Mouse (Mus musculus) splenic B cell, adult 2 months (primary cell): Measurements from ENCODE around the gene Antxr2.

Experiments
- DNase-seq: peaks from one replicate; pipeline ENCODE4 v3.0.0-alpha.2; 2011; ENCODE audit warnings: low read depth, low spot score
- H3K27me3 ChIP-seq: 2 replicates; pipeline ENCODE4 v1.6.1; 2012; ENCODE audit warnings: mild to moderate bottlenecking, low read length, moderate library complexity, mixed read lengths; ENCODE audit not compliant: control insufficient read depth, poor library complexity, insufficient read depth, severe bottlenecking
- H3K36me3 ChIP-seq: 2 replicates; pipeline ENCODE4 v1.6.1; 2012; ENCODE audit warnings: mild to moderate bottlenecking, low read length, moderate library complexity, mixed read lengths; ENCODE audit not compliant: control insufficient read depth, poor library complexity, insufficient read depth, severe bottlenecking

Antxr2 gene

DNA sequence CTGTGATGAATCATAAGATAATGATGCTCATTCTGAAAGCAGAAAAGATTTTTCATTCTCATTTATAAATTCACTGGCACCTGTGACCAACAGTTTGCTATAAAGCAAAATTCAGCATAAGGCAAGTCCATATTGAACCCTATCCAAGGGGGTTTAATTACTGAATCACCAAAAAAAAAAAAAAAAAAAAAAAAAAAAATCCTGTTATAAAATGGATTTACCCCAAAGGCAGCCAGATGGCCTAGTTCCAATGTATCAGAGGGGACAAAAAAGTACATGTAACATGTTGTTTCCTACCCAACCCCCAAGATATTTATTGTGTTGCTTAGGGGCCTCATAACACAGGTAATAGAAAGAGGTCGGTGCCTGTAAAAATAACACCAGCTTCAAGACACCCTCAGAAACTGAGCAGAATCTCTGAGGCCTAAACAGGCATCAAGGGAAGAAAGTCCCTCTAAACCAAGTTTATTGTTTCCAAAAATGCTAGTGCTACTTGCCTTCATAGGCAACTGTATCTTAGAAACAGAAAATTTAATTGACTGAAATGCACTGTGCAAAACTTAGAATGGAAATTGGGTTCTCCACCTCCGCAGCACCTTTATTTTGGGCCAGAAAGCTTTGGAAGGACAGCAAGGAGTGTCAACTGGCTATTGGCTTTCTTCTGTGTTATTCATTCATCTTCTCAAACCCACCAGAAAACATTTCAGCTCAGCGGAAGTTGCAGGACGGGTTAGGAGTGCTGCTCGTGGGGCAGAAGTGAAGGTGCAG is 178.7 kb downstream of the Antxr2 start:
- no peaks in the 10 kb centered on the region for H3K36me3 ChIP-seq
- H3K27me3 ChIP-seq: no peaks in the 10 kb centered on the region
- DNase-seq: no peak

DNA sequence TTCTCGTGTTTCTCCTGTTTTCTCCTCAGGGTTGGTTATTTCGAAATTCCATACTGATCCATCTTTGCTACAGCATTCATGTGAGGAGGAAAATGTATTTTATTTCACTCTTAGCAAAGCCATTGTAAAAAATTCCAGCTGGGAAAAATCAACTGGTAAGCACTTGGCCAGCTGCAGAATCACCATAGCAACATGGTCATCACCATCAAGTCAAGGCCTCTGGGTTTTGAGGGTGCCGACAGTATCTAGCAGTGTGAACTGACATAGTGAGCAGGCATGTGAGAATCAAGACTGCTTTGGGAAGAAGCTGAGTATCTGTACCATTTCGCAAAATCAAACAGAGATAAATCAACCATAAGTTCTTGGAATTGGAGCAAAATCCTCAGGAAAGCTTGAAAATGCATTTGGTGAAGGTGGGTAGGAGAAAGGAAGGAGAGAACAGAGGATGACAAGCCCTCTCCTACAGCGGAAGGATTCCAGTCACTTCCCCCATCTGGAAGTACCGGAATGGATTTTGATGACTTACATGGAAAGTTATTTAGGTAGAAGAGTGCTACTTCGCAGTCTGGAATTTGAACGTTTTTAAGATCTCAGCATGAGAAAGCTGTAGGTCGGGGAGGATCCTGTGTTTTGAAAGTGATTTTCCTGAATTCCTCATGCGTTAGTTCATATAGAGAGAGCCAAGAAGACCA is 183.5 kb downstream of the Antxr2 start:
- Histone ChIP-seq H3K27me3 (no peaks in the 10 kb centered on the region), H3K36me3 (no peaks in the 10 kb centered on the region)
- no peak for DNase-seq

DNA sequence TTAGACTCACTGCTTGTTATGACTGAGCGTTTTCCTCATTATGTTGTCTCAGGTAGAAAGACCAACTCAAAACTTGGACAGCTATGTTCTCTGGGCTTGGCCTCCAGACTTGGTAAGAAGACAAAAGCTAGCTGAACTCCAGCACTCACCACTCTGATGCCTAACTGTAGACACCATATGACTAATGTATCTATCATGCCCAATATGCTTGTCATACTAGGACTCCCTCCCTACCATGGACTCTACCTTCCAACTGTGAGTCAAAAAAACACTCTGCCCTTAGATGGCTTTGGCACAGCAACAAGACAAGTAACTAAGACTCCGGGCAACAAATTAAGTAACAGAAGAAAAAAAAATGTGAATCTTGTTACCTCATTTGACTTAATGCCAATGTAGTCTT is 184.3 kb downstream of the Antxr2 start:
- H3K27me3 ChIP-seq: no peaks in the 10 kb centered on the region
- no peaks in the 10 kb centered on the region for H3K36me3 ChIP-seq
- DNase-seq: no peak

DNA sequence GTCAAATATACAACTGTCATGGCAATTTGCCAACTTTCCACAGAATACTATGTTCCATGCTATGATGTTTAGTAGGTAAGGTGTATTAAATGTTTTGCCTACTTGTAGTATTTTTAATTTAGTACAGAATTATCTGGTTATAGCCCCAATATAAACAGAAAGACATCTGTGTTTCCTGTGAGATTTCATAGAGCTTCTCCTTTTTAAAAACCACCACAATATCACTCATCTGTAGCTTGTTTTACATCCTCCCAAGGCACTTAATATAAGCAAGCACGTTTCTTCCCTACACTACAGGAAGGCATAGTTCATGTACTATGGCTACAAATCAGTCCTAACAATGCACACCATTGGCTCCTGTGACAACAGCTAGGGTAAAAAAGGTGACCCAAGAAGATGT is 188.8 kb downstream of the Antxr2 start:
- Histone ChIP-seq H3K36me3 (no peaks in the 10 kb centered on the region), H3K27me3 (no peaks in the 10 kb centered on the region)
- DNase-seq: peak; percentile 68

DNA sequence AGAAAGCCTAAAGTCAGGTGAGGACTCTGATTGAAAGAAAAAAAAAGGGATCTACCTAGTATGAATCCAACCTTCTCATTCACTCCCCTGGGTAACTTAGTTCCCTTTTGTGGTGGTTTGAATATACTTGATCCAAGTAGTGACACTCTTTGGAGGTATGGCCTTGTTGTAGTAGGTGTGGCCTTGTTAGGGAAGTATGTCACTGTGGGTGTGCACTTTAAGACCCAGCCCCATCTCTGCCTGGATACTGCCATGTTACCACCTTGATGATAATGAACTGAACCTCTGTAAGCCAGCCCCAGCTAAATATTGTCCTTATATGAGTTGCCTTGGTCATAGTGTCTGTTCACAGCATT is 190.9 kb downstream of the Antxr2 start:
- peak; percentile 59 for DNase-seq
- no peaks in the 10 kb centered on the region for H3K27me3 ChIP-seq
- no peaks in the 10 kb centered on the region for H3K36me3 ChIP-seq

DNA sequence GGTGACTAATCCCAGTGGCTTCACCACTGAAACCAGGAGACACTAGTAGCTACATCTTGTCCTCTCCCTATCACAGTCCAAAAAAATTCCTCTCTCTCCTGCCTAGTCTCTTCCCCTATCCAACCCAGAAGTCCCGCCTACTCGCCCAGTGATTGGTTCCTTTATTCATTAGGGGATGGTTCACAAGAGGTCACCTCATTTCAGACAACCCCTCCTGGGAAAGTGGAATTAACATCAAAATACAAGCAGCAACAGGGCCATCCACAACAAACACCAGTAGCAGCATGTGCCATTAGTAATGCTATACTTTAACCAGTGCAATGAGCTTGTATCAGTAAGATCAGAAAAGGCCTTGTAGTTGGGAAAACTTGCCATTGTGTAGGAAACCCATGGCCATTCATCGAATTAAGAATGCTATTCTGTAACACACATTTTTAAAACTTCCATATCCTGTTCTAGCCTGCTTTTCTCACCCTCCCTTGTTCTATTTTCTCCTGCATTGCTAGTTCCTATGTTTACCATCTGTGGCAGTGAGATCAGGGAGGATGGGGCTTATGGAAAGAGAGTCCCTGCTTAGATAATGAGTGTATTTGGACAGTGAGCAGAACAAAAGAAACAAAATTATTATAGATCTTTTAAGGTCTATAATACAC is 191.4 kb downstream of the Antxr2 start:
- H3K36me3 ChIP-seq: no peaks in the 10 kb centered on the region
- DNase-seq: no peak
- no peaks in the 10 kb centered on the region for H3K27me3 ChIP-seq

DNA sequence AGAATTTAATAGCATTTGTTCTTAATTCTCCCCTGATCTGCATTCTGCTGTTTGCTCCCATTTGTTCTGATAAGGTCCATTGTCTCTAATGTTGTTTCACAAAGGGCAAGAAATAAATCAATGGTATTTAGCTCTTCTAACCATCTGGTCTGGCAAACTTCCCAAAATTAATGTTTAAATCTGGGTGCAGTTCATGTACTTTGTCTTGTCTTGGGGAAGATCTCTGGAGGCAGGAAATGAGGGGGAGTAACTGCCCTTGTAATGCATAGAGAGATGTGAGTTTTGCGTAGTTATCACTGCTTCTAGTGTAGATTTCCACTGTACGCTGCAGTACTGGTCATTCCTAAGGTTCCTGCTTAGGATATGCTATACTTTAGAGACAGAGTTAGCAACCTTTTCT is 193.5 kb downstream of the Antxr2 start:
- DNase-seq: no peak
- Histone ChIP-seq H3K27me3 (no peaks in the 10 kb centered on the region), H3K36me3 (no peaks in the 10 kb centered on the region)

DNA sequence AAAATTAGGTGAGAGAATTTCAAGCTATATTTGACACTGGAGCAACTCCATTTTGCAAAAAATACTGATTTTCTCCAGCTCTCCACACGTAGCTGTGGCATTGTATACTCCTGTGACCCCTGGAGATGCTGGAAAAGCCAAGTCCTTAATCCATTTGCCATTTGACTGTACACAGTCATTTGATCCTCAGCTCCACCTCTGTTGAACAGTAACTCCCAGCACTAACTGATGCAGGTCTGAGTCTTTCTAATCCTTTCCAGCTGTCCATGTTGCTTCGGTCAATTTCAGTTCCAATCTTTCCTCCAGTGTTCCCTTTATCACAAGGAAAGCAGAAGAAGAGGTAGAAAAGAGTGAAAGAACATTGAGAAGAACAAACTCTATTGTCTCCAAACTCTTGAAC is 195.4 kb downstream of the Antxr2 start:
- H3K36me3 ChIP-seq: no peaks in the 10 kb centered on the region
- H3K27me3 ChIP-seq: no peaks in the 10 kb centered on the region
- DNase-seq: no peak

DNA sequence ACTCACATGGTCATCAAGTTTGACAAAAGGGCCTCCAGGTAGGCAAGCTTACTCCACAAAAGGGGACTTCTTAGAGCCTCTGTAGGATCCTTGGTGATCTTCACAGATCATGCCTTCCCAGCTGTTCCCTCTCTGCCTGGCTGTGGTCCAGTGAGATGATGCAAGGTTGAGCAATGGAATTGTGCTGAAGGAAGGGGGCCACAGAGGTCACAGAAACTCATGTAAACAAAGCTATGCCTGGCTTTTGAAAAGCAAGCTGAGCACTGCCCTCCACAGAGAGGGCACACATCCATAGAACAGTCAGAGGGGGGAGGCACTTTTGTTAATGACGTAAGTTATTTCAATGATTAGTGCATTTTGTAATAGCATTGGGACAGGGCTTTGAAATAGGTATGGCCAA is 196.1 kb downstream of the Antxr2 start:
- no peak for DNase-seq

More for the DNA sequence above, 196.1 kb downstream of the Antxr2 start:
- Histone ChIP-seq H3K36me3 (no peaks in the 10 kb centered on the region), H3K27me3 (no peaks in the 10 kb centered on the region)
